Mouse (Mus musculus) small intestine, adult 2 months (tissue): ENCODE measurements around the gene Mipol1. TPM values are rescaled to one million over a fixed set of nuclear protein-coding genes. Genes with fewer than 3 reads are reported as not detected.
A peak's percentile ranks its signal among the peaks of the same experiment; 100 is the strongest.

ENCODE experiments used
- H3K27ac ChIP-seq: fragments of 200-500 bp; 2 replicates; pipeline ENCODE4 v1.5.1; 2012; ENCODE audit warnings: low read depth, low read length, control low read depth, inconsistent platforms; ENCODE audit not compliant: insufficient read depth
- H3K27me3 ChIP-seq: fragments of 200-500 bp; 2 replicates; pipeline ENCODE4 v1.6.1; 2012; ENCODE audit warnings: mild to moderate bottlenecking, moderate library complexity, low read length, inconsistent platforms; ENCODE audit not compliant: control insufficient read depth, insufficient read depth
- H3K36me3 ChIP-seq: fragments of 200-500 bp; 2 replicates; pipeline ENCODE4 v1.6.1; 2012; ENCODE audit warnings: mild to moderate bottlenecking, low read length, control low read depth, inconsistent platforms; ENCODE audit not compliant: control insufficient read depth, insufficient read depth
- H3K4me1 ChIP-seq: fragments of 200-500 bp; 2 replicates; pipeline ENCODE4 v1.6.1; 2012; ENCODE audit warnings: low read length, inconsistent platforms, mixed read lengths; ENCODE audit not compliant: control insufficient read depth, insufficient read depth, insufficient read length
- H3K4me3 ChIP-seq: fragments of 200-500 bp; 2 replicates; pipeline ENCODE4 v1.5.1; 2012; ENCODE audit warnings: low read depth, mild to moderate bottlenecking, control low read depth, inconsistent platforms, low read length, moderate library complexity
- CTCF ChIP-seq: fragments of 200-500 bp; IDR thresholded peaks from 2 replicates; pipeline ENCODE4 v1.5.1; 2012; ENCODE audit warnings: low read depth, mild to moderate bottlenecking, control low read depth, inconsistent platforms, low read length, moderate library complexity, mixed read lengths; ENCODE audit not compliant: insufficient replicate concordance, insufficient read length; ENCODE audit errors: extremely low read depth
- POLR2A ChIP-seq: fragments of 200-500 bp; IDR thresholded peaks from 2 replicates; pipeline ENCODE4 v1.6.1; 2012; ENCODE audit warnings: low read depth, mild to moderate bottlenecking, control low read depth, inconsistent platforms, low read length, moderate library complexity
- WGBS: fragments of 180-500 bp; shearing (Covaris S2); methylation state at CpG from one replicate; pipeline ENCODE4 v1.1.7; 2018; 5-methylcytosine and 5-hydroxymethylcytosine counted together
- polyA plus RNA-seq: library from polyadenylated mRNA; depleted of rRNA; stranded (reverse); fragments of >200 nt; gene quantifications from 2 replicates; pipeline ENCODE4 v1.2.3, GENCODE M21; 2012

The Mipol1 gene
- polyA plus RNA-seq, 1 experiment, result 0.53 TPM

DNA sequence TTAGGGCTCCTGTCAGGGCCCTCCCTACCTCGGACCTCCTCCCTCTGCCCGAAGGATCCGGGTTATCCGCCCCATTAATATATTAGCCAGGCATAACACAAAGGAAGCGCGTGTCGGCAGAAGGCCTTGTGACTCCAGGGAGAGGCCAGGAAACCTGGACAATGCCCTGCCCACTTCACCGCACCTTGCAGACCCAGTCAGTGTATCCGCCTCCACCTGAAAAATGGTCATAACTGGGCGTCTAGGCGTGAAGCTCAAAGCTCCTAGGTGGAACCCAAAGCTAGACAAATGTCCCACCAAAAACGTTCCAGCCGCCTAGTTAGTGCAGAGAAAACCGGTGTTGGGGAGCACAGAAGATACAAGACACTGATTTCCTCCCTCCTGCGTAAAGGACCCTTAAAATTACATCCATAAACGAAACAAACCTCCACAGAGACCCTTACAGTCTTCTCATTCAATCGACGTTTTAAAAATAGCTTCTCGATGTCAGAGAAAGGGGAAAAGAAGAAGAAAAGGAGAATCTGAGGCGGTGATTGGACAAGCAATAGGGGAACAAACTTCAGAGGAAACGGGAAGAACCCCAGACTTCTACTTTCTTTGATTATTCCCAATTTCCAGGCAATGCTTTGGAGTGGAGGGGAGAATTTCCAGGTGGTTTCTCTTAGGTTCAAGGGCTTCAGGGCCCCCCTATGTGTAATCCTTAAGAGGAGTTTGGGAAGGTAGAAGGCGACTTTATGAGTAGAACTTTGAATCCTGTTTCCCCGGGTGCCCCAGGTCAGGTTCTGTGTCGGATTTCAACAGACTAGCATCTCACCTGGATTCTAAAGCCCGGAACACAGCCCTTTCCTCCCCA, 306.1 kb downstream of the Mipol1 start:
- WGBS, result 4% methylated on average over 25 of the region's 25 CpGs
- Histone ChIP-seq H3K4me1 (peaks cover 4% of the 10 kb centered on the region), H3K27me3 (peaks cover 19% of the 10 kb centered on the region), H3K4me3 (peak overlapping the region; percentile 42), H3K36me3 (no peaks in the 10 kb centered on the region), H3K27ac (peak overlapping the region; percentile 32; the same call in 1 of the 2 replicates)
- TF ChIP-seq POLR2A, result no peak
- TF ChIP-seq CTCF, result no peak

DNA sequence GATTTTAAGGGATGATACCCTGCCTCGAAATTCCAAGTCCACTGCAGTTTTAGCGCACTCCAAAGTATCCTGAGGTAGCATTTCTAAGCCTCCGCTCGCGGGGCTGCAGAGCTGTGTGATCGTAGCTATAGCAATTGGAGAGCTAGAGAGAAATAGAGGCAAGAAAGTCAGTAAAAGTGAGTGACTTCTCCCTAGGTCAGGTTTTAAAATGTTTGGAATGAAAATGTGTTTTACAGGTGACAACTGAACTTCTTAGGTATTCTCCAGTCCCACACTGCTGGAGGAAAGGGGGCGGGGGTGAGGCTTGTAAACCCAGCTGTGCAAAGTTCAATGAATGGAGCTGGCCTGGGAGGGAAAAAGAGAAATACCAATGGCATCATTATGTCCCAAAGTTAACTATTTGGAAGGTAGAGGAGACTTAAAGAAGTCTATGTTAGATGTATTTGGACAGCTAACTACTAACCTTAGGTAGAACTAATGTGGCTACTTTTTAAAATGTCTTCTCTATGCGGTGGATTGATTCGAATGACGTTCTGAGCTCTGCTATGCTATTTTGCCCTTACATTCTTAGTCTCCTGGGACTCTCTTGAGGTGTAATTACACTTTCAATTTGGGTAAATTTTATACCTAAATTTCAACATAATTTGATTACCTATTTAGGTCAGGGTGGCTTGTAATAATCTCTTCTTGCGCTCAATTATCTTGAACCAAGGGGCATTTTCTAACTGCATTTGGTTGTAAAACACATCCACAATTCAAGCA, 306.9 kb downstream of the Mipol1 start:
- H3K4me1 ChIP-seq, result peaks cover 4% of the 10 kb centered on the region
- H3K36me3 ChIP-seq, result no peaks in the 10 kb centered on the region
- TF ChIP-seq POLR2A (no peak), CTCF (no peak)
- WGBS, result 10% methylated on average over 11 of the region's 11 CpGs
- no peak overlapping the region for H3K27ac ChIP-seq
- H3K27me3 ChIP-seq, result peaks cover 19% of the 10 kb centered on the region
- H3K4me3 ChIP-seq, result peak overlapping the region; percentile 42

DNA sequence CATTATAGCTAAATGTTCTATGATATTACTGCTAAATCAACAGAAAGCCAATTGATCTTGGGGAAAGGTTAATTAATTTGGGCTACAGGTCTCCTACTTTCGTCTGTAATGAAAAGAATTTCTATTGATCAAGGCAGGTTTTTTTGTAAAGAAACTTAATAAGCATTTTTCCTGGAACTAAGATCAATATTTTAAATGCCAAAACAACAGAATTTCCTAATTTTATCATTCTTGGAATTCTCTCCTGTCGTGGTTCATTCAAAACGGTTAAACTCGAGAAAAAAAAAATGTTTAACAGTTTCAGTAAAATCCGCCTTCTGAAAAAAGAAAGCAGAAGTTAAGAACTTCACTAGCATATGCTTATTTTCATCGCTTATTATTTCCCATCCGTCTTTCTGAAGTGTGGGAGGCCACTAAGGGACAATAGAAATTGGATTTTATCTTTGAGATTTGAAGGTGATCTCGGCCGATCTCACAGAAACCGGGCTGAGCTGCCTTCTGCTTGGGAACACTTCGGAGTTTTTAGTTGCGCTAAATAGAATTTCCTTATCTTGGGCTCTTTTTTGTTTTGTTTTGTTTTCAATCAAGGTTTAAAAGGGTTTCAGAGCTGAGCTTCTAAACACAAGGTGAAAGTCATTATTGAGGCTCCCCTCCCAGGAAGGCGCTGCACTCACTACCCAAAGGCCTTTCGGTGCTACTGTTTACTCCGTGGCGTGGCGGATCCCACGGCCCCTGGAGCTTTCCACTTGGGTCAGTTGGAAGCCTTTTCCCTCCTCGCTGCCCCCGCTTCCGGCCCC, 307.8 kb downstream of the Mipol1 start:
- peaks cover 4% of the 10 kb centered on the region for H3K4me1 ChIP-seq
- H3K27me3 ChIP-seq, result peaks cover 19% of the 10 kb centered on the region
- H3K27ac ChIP-seq, result peak overlapping the region; percentile 97; the same call in 1 of the 2 replicates
- no peak for TF ChIP-seq CTCF
- TF ChIP-seq POLR2A, result no peak
- 5% methylated on average over 21 of the region's 21 CpGs for WGBS
- no peaks in the 10 kb centered on the region for H3K36me3 ChIP-seq
- H3K4me3 ChIP-seq, result peak overlapping the region; percentile 74

DNA sequence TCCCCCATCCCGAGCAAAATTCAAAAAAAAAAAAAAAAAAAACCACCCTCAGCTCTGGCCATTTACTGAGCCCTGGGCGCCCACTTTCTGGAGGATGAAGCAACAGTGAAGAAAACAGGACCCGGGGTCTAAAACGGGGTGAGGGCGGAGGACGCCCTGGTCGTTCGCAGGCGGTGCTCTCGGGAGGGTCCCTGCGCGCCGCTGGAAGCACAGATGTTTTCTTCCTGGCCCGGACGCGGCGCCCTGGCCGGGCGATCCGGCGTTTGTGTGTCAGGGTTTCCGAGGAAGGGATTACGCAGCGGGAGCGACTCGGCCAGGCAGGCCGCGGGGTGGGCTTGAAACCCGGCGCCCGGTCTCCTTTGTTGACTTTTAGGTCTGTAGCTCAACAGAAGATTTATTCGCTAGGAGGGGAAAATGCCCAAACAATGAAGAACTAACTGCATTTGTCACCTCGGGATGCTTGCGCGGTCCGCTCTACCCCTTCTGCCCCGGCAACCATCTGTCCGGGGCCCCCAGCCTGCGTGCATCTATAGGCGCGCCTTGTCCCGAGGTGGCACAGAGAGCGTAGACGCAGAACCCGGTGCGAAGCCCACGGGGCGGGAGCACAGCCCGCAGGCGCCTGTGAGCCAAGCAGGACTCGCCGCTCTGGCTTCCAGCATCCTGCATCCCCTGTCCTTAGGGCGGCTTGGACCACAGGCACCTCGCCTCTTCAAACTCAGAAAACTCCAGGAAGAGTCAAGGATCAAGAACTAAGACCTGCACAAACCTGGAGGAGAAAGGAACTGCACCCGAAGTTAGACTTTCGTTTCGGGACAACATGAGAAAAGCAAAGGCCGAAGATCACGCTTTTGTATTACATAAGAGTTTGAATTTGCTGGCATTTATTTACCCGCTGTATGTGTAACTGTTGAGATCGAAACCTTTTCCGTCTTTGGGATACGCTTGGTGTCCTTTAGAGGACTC, 308.6 kb downstream of the Mipol1 start:
- peaks cover 19% of the 10 kb centered on the region for H3K27me3 ChIP-seq
- H3K4me1 ChIP-seq, result peaks cover 4% of the 10 kb centered on the region
- TF ChIP-seq POLR2A (no peak), CTCF (no peak; the same call in 1 of the 2 replicates)
- H3K4me3 ChIP-seq, result peak overlapping the region; percentile 74
- 1% methylated on average over 63 of the region's 63 CpGs for WGBS
- no peaks in the 10 kb centered on the region for H3K36me3 ChIP-seq
- peak overlapping the region; percentile 97 for H3K27ac ChIP-seq

DNA sequence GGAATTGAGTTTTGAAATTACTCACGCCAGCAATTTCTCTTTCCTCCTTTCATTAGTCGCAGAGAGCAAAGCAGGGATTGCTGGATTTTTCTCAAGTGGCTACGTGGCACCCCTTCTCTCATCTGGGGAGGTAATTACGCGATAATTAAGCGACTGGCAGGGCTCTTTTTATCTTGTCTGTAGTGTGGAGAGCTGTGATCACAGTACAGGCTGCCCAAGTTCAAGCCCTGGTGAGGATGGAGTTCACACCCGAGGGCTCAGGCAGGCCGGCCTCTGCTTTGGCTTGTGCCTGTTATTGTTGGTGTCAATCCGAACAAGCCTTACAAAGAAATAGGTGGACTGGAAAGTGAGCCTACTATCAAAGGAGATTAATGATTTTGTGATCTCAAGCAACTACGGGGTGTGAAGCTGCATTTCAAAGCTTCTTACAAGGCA, 309.3 kb downstream of the Mipol1 start:
- Histone ChIP-seq H3K36me3 (no peaks in the 10 kb centered on the region), H3K27ac (peak overlapping the region; percentile 97), H3K27me3 (peaks cover 19% of the 10 kb centered on the region), H3K4me3 (peak overlapping the region; percentile 74), H3K4me1 (peaks cover 4% of the 10 kb centered on the region)
- TF ChIP-seq CTCF (no peak), POLR2A (no peak)
- WGBS, result 3% methylated on average over 10 of the region's 10 CpGs

DNA sequence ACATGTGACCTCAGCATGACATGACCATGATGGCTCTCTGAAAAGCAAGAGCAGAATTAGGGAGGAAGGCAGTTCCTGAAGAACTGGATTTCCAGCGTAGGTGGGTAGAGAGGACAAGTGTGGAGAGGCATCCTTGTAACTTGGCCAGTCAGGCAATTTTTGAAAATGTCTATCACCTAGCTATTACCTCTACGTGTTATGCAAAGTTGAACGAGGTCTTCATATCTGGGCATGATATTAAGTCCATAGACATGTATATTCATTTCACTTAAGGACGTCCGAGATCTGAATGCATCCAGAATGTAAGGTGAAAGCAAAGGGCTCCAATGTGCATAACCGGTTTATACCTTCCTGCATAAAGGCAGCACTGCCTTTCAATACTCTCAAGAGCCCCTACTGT, 310.9 kb downstream of the Mipol1 start:
- WGBS, result 10% methylated on average over 6 of the region's 6 CpGs
- H3K27ac ChIP-seq, result no peak overlapping the region
- H3K4me3 ChIP-seq, result no peak overlapping the region

More for the DNA sequence above, 310.9 kb downstream of the Mipol1 start:
- peaks cover 23% of the 10 kb centered on the region for H3K27me3 ChIP-seq
- no peak for TF ChIP-seq CTCF
- TF ChIP-seq POLR2A, result no peak
- H3K36me3 ChIP-seq, result no peaks in the 10 kb centered on the region
- no peaks in the 10 kb centered on the region; the same call in 1 of the 2 replicates for H3K4me1 ChIP-seq
